Mouse (Mus musculus) bone marrow, adult 2 months (tissue): Measurements from ENCODE around the gene Cox15. TPM values are rescaled to one million over a fixed set of nuclear protein-coding genes. Genes with fewer than 3 reads are reported as not detected.
A peak's percentile ranks its signal among the peaks of the same experiment; 100 is the strongest.

Experiments
- H3K27ac ChIP-seq: fragments of 200-500 bp; 2 replicates; pipeline ENCODE4 v1.5.1; 2012; ENCODE audit warnings: low read depth, mild to moderate bottlenecking, control low read depth, inconsistent platforms, low read length; ENCODE audit not compliant: control insufficient read depth, poor library complexity, insufficient read depth
- H3K4me1 ChIP-seq: fragments of 200-500 bp; 2 replicates; pipeline ENCODE4 v1.6.1; 2011; ENCODE audit warnings: low read length; ENCODE audit not compliant: control insufficient read depth, insufficient read depth
- H3K4me3 ChIP-seq: fragments of 200-500 bp; replicated peaks from 2 replicates; pipeline ENCODE3; 2011; ENCODE audit warnings: mild to moderate bottlenecking, low read depth, low read length, control low read depth; ENCODE audit not compliant: control insufficient read depth
- CTCF ChIP-seq: fragments of 200-500 bp; IDR thresholded peaks from 2 replicates; pipeline ENCODE4 v1.5.1; 2011; ENCODE audit warnings: low read length, control low read depth; ENCODE audit not compliant: control insufficient read depth, insufficient read depth
- POLR2A ChIP-seq: fragments of 200-500 bp; IDR thresholded peaks from 2 replicates; pipeline ENCODE4 v1.6.1; 2011; ENCODE audit warnings: low read depth, mild to moderate bottlenecking, control low read depth, low read length, borderline replicate concordance; ENCODE audit not compliant: control insufficient read depth
- WGBS: fragments of 180-500 bp; shearing (Covaris S2); methylation state at CpG from one replicate; pipeline ENCODE4 v1.1.7; 2018; 5-methylcytosine and 5-hydroxymethylcytosine counted together
- polyA plus RNA-seq: library from polyadenylated mRNA; stranded (reverse); fragments of >200 nt; gene quantifications from 2 replicates; pipeline ENCODE4 v1.2.4, GENCODE M21; 2011; ENCODE audit warnings: low replicate concordance; ENCODE audit not compliant: missing spikeins, insufficient read depth, insufficient read length

Gene Cox15
- polyA plus RNA-seq: 3.0 and 12.4 TPM in 2 replicates

DNA sequence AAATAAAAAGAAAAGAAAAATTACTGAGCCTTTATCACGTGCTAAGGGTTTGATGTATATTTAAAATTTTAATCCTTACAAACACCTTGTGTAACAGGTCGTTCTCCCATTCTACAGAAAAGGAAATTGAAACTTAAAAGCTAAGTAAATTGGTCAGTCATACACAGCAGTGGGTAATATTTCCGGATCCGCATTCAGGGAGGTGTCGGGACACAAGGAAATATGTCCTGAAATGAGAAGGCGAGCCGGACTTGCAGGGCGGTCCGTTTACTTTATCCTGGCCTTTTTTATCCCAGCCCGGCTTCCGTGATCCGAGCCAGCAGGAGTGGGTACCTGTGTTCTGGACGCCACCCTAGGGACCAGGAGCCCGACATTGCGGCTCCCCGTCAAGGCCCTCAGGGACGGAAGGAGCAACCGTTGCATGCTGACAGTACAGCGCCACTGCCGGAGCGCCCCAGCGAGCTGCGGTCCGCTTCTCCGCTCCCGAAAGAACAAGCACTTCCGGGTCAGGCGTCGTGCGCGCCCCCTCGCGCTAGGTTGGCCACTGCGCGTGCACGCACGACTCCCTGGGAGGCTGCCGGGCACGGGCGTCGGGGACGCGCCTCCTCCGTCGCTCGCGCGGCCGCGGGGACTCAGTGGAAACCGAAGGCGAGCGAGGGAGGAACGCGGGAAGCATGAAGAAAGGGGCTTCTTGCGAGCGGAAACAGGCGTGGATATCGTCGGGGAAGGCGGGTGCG is at the start of gene Cox15, which contains the start of gene Cutc:
Cox15 (minus strand) TSS at position 512 of the 737 bp plus-strand sequence.
Cutc (plus strand) TSS at position 508 of the 737 bp plus-strand sequence.
- WGBS: under 1% methylated on average over 62 of the region's 62 CpGs
- Histone ChIP-seq H3K4me1 (no peaks in the 10 kb centered on the region; the same call in none of the 2 replicates), H3K4me3 (peak within 1 kb of the TSS; percentile 86), H3K27ac (peak within 1 kb of the TSS; percentile 98)
- TF ChIP-seq POLR2A: peak; percentile 96
- TF ChIP-seq CTCF: no peak; the same call in 1 of the 2 replicates

DNA sequence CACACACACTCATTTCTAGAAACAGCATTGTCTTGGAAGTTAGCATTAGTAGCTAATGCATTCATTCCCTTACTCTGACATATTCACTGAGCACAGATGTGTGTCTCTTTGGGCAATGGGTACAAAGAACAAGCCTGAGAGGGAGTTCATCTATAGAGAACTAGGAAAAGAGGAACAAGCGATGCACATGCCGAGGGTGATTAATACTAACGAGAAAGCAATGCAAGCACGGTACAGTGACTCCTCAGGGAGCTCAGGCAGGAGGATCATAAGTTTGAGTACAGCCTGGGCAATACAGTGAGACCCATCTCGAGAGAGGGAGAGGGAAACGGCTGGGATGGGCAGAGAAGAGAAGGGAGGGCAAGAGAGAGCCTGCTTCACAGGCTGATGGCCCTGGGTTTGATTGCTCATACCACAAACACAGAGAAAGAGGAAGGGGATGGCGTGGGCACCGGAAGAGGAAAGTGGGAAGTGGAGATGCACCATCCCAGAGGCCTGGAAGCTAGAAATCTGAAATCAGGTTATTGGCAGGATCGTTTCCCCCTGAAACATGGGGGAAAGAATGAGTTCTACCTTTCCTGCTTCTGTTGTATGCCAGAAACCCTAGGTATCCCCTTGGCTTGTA is 48.7 kb upstream of the Cox15 start:
- TF ChIP-seq CTCF: no peak
- TF ChIP-seq POLR2A: no peak
- H3K27ac ChIP-seq: no peak overlapping the region
- WGBS: 6% methylated on average over 9 of the region's 9 CpGs

DNA sequence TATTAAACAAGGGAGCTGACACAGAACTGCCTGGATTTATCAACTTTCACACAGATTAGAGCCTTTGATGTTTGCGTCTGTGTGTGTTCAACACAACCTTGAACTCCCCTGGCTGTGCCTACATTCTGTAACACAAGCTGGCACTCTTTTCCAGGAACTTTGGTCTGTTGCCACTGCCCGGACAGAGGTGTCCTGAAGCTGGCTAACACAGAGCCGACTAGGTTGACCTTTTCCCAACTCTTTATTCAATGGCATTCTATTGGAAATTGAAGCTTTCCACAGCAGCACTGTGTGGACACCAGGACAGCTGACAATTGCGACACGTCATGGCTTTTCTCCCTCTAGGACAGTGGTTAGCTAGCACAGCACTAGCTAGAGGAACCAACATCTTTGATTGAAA is 44.4 kb upstream of the Cox15 start:
- no peak overlapping the region for H3K27ac ChIP-seq
- H3K4me3 ChIP-seq: no peak overlapping the region
- WGBS: 58% methylated on average over 5 of the region's 5 CpGs

More for the DNA sequence above, 48.7 kb upstream of the Cox15 start:
- H3K4me1 ChIP-seq: peaks cover 2% of the 10 kb centered on the region; the same call in 1 of the 2 replicates
- no peak overlapping the region for H3K4me3 ChIP-seq

GRCm38 (mm10) chr19:43795511-43795910 is 42.7 kb upstream of the Cox15 start:
- no peak overlapping the region for H3K27ac ChIP-seq
- TF ChIP-seq POLR2A (no peak), CTCF (no peak)
- no peaks in the 10 kb centered on the region for H3K4me1 ChIP-seq
- 78% methylated on average over 8 of the region's 8 CpGs for WGBS
- no peak overlapping the region for H3K4me3 ChIP-seq

More for the DNA sequence above, 44.4 kb upstream of the Cox15 start:
- TF ChIP-seq CTCF: no peak
- no peak for TF ChIP-seq POLR2A
- H3K4me1 ChIP-seq: peaks cover 2% of the 10 kb centered on the region; the same call in 1 of the 2 replicates

- Histone ChIP-seq H3K4me1 (no peaks in the 10 kb centered on the region; the same call in 1 of the 2 replicates), H3K4me3 (no peak overlapping the region), H3K27ac (no peak overlapping the region)
- no peak for TF ChIP-seq CTCF
- TF ChIP-seq POLR2A: no peak
- WGBS: 84% methylated on average over 1 of the region's 1 CpGs
Observed at GRCm38 (mm10) chr19:43793951-43794350, 41.2 kb upstream of the Cox15 start.

GRCm38 (mm10) chr19:43792537-43792936 is 39.7 kb upstream of the Cox15 start:
- 91% methylated on average over 4 of the region's 4 CpGs for WGBS
- H3K4me3 ChIP-seq: no peak overlapping the region
- no peak overlapping the region for H3K27ac ChIP-seq
- TF ChIP-seq CTCF (no peak), POLR2A (no peak)
- no peaks in the 10 kb centered on the region; the same call in 1 of the 2 replicates for H3K4me1 ChIP-seq

- no peak overlapping the region for H3K27ac ChIP-seq
- whole genome bisulfite sequencing: 80% methylated on average over 7 of the region's 7 CpGs
- H3K4me3 ChIP-seq: no peak overlapping the region
- peaks cover 1% of the 10 kb centered on the region; the same call in 1 of the 2 replicates for H3K4me1 ChIP-seq
- TF ChIP-seq POLR2A (no peak), CTCF (no peak)
Observed at GRCm38 (mm10) chr19:43789817-43790216, 37.0 kb upstream of the Cox15 start.
